Mouse (Mus musculus) embryo, embryonic 10 days (tissue): ENCODE data around the gene Fat3.

Experiments
- DNase-seq: peaks from one replicate; pipeline ENCODE4 v3.0.0-alpha.2; 2015; ENCODE audit warnings: low spot score

Gene Fat3

GRCm38 (mm10) chr9:16310855-16311848, 189.9 kb downstream of the Fat3 start:
- no peak for DNase-seq

- DNase-seq = no peak
Measured at GRCm38 (mm10) chr9:16310305-16310704, 190.8 kb downstream of the Fat3 start.

GRCm38 (mm10) chr9:16307789-16308188, 193.3 kb downstream of the Fat3 start:
- no peak for DNase-seq

- no peak for DNase-seq
Measured at GRCm38 (mm10) chr9:16306222-16306621, 194.9 kb downstream of the Fat3 start.

- no peak for DNase-seq
Measured at GRCm38 (mm10) chr9:16305396-16306086, 195.5 kb downstream of the Fat3 start.

- no peak for DNase-seq
Measured at GRCm38 (mm10) chr9:16304949-16305348, 196.1 kb downstream of the Fat3 start.

GRCm38 (mm10) chr9:16302484-16302883, 198.6 kb downstream of the Fat3 start:
- no peak for DNase-seq

GRCm38 (mm10) chr9:16297935-16298334, 203.2 kb downstream of the Fat3 start:
- no peak for DNase-seq

GRCm38 (mm10) chr9:16293928-16294806, 206.9 kb downstream of the Fat3 start:
- DNase-seq = no peak

GRCm38 (mm10) chr9:16292492-16292891, 208.6 kb downstream of the Fat3 start:
- no peak for DNase-seq

- no peak for DNase-seq
Measured at GRCm38 (mm10) chr9:16290911-16291310, 210.2 kb downstream of the Fat3 start.

- DNase-seq = no peak
Measured at GRCm38 (mm10) chr9:16283033-16283432, 218.1 kb downstream of the Fat3 start.

GRCm38 (mm10) chr9:16282291-16282804, 218.7 kb downstream of the Fat3 start:
- DNase-seq = no peak

GRCm38 (mm10) chr9:16275589-16275988, 225.5 kb downstream of the Fat3 start:
- no peak for DNase-seq

GRCm38 (mm10) chr9:16274130-16274529, 227.0 kb downstream of the Fat3 start:
- no peak for DNase-seq

- DNase-seq = no peak
Measured at GRCm38 (mm10) chr9:16272810-16273209, 228.3 kb downstream of the Fat3 start.

GRCm38 (mm10) chr9:16270768-16271114, 230.3 kb downstream of the Fat3 start:
- DNase-seq = no peak

- DNase-seq = no peak
Measured at GRCm38 (mm10) chr9:16270056-16270767, 230.9 kb downstream of the Fat3 start.

GRCm38 (mm10) chr9:16265519-16265918, 235.6 kb downstream of the Fat3 start:
- DNase-seq = no peak

- no peak for DNase-seq
Measured at GRCm38 (mm10) chr9:16257241-16257840, 243.7 kb downstream of the Fat3 start.
